Mouse (Mus musculus) liver, embryonic 16.5 days (tissue): Measurements from ENCODE around the gene B3gnt9. TPM values are rescaled to one million over a fixed set of nuclear protein-coding genes. Genes with fewer than 3 reads are reported as not detected.

ENCODE experiments used
- ATAC-seq: fragments of 200-750 bp; cut with Nextera tagmentation; 2 replicates; pipeline ENCODE4 v1.8.0; 2017; ENCODE audit warnings: low read depth, mild to moderate bottlenecking, moderate number of reproducible peaks, moderate library complexity
- H3K27ac ChIP-seq: fragments of 300-500 bp; sonication (generic); 2 replicates; pipeline ENCODE4 v1.5.1; 2014; ENCODE audit warnings: mild to moderate bottlenecking, low read length
- H3K27me3 ChIP-seq: fragments of 300-500 bp; sonication (generic); 2 replicates; pipeline ENCODE4 v1.6.1; 2014; ENCODE audit warnings: low read depth, low read length, mixed read lengths; ENCODE audit not compliant: control insufficient read depth, insufficient read depth
- H3K36me3 ChIP-seq: fragments of 300-500 bp; sonication (generic); 2 replicates; pipeline ENCODE4 v1.6.1; 2014; ENCODE audit warnings: mild to moderate bottlenecking; ENCODE audit not compliant: control insufficient read depth, insufficient read depth
- H3K4me1 ChIP-seq: fragments of 300-500 bp; sonication (generic); 2 replicates; pipeline ENCODE4 v1.6.1; 2014; ENCODE audit warnings: low read depth, low read length, mixed read lengths; ENCODE audit not compliant: control insufficient read depth
- H3K4me2 ChIP-seq: fragments of 300-500 bp; sonication (generic); 2 replicates; pipeline ENCODE4 v1.6.1; 2014; ENCODE audit warnings: low read depth, low read length, mixed read lengths
- H3K4me3 ChIP-seq: fragments of 300-500 bp; sonication (generic); 2 replicates; pipeline ENCODE4 v1.5.1; 2014; ENCODE audit warnings: low read depth, mild to moderate bottlenecking, low read length
- H3K9ac ChIP-seq: fragments of 300-500 bp; sonication (generic); 2 replicates; pipeline ENCODE4 v1.6.1; 2014; ENCODE audit warnings: low read depth, low read length
- H3K9me3 ChIP-seq: fragments of 300-500 bp; sonication (generic); replicated peaks from 2 replicates; pipeline ENCODE4 v1.6.1; 2016; ENCODE audit warnings: low read length; ENCODE audit not compliant: control insufficient read depth
- WGBS: fragments of 180-500 bp; shearing (Covaris S2); extraction: QIAGEN DNeasy Blood & Tissue Kit; methylation state at CpG from one replicate; pipeline ENCODE4 v1.1.7; 2014; ENCODE audit not compliant: insufficient replicate concordance; 5-methylcytosine and 5-hydroxymethylcytosine counted together
- polyA plus RNA-seq: library from polyadenylated mRNA; unstranded; fragments of >200 nt; fragmentation: Nextera tagmentation; extraction: Ambion mirVana; gene quantifications from 2 replicates; pipeline ENCODE4 v1.2.1, GENCODE M21; 2015

Gene B3gnt9
- polyA plus RNA-seq, 1 experiment from 2014 or later, result 2.5 TPM

GRCm38 (mm10) chr8:105209153-105210110 is 45.5 kb downstream of the B3gnt9 start:
- H3K4me1 ChIP-seq, result no peaks in the 10 kb centered on the region; the same call in 1 of the 2 replicates
- H3K27me3 ChIP-seq, result no peaks in the 10 kb centered on the region
- H3K9me3 ChIP-seq, result no peaks in the 10 kb centered on the region
- H3K4me2 ChIP-seq, result no peak overlapping the region
- no peak overlapping the region for H3K27ac ChIP-seq
- H3K4me3 ChIP-seq, result no peak overlapping the region
- no peak overlapping the region for H3K9ac ChIP-seq
- H3K36me3 ChIP-seq, result no peaks in the 10 kb centered on the region
- WGBS, result 33% methylated on average over 1 of the region's 1 CpGs
- peak; percentile 32; the same call in 1 of the 2 replicates for ATAC-seq

GRCm38 (mm10) chr8:105207675-105208273 is 47.2 kb downstream of the B3gnt9 start:
- no peak overlapping the region for H3K27ac ChIP-seq
- H3K4me3 ChIP-seq, result no peak overlapping the region
- H3K9ac ChIP-seq, result no peak overlapping the region
- H3K36me3 ChIP-seq, result no peaks in the 10 kb centered on the region
- no peak for ATAC-seq
- WGBS, result 33% methylated on average over 2 of the region's 2 CpGs
- H3K4me1 ChIP-seq, result no peaks in the 10 kb centered on the region; the same call in 1 of the 2 replicates
- no peak overlapping the region for H3K4me2 ChIP-seq
- H3K9me3 ChIP-seq, result no peaks in the 10 kb centered on the region
- H3K27me3 ChIP-seq, result no peaks in the 10 kb centered on the region

GRCm38 (mm10) chr8:105206766-105207275 is 48.1 kb downstream of the B3gnt9 start:
- Histone ChIP-seq H3K27ac (no peak overlapping the region), H3K27me3 (no peaks in the 10 kb centered on the region), H3K4me3 (no peak overlapping the region), H3K4me1 (no peaks in the 10 kb centered on the region; the same call in 1 of the 2 replicates), H3K4me2 (no peak overlapping the region), H3K9ac (no peak overlapping the region), H3K36me3 (no peaks in the 10 kb centered on the region), H3K9me3 (no peaks in the 10 kb centered on the region)
- ATAC-seq, result no peak
- WGBS, result 68% methylated on average over 7 of the region's 7 CpGs

GRCm38 (mm10) chr8:105205748-105206147 is 49.2 kb downstream of the B3gnt9 start:
- no peak for ATAC-seq
- Histone ChIP-seq H3K36me3 (no peaks in the 10 kb centered on the region), H3K9ac (no peak overlapping the region), H3K4me1 (no peaks in the 10 kb centered on the region; the same call in 1 of the 2 replicates), H3K4me3 (no peak overlapping the region), H3K4me2 (no peak overlapping the region), H3K27me3 (no peaks in the 10 kb centered on the region), H3K9me3 (no peaks in the 10 kb centered on the region), H3K27ac (no peak overlapping the region)
- 56% methylated on average over 1 of the region's 1 CpGs for WGBS

Other genes with a start within 250 kb of the B3gnt9 start
- 0.71 and 0.83 TPM in 2 replicates for gene Ces3a, start 206.6 kb downstream of the B3gnt9 start, polyA plus RNA-seq
- gene Ces3b, start 171.4 kb downstream of the B3gnt9 start, polyA plus RNA-seq, result not detected in 2 replicates
- not detected in 2 replicates for gene Ces4a, start 123.4 kb downstream of the B3gnt9 start, polyA plus RNA-seq
- 6.6 and 7.5 TPM in 2 replicates for gene Cbfb, start 84.5 kb downstream of the B3gnt9 start, polyA plus RNA-seq
- gene D230025D16Rik, start 30.0 kb downstream of the B3gnt9 start, polyA plus RNA-seq, result 18.7 and 19.7 TPM in 2 replicates
- 12.5 and 14.0 TPM in 2 replicates for gene Tradd, start 9.5 kb upstream of the B3gnt9 start, polyA plus RNA-seq
- gene Fbxl8, start 9.5 kb upstream of the B3gnt9 start, polyA plus RNA-seq, result 1.4 TPM in 2 replicates
- gene Hsf4, start 14.6 kb upstream of the B3gnt9 start, polyA plus RNA-seq, result 0.08 and 0.09 TPM in 2 replicates
- gene Nol3, start 21.0 kb upstream of the B3gnt9 start, polyA plus RNA-seq, result 0.12 and 0.19 TPM in 2 replicates
- gene 4931428F04Rik, start 34.7 kb upstream of the B3gnt9 start, polyA plus RNA-seq, result 0.55 and 0.84 TPM in 2 replicates
- gene Exoc3l, start 40.9 kb upstream of the B3gnt9 start, polyA plus RNA-seq, result 5.9 and 6.5 TPM in 2 replicates
- 169 and 187 TPM in 2 replicates for gene E2f4, start 42.5 kb upstream of the B3gnt9 start, polyA plus RNA-seq
- 4.7 and 5.3 TPM in 2 replicates for gene Elmo3, start 50.4 kb upstream of the B3gnt9 start, polyA plus RNA-seq
- gene Lrrc29, start 71.1 kb upstream of the B3gnt9 start, polyA plus RNA-seq, result 11.1 and 12.5 TPM in 2 replicates
- 81.4 and 82.0 TPM in 2 replicates for gene Tmem208, start 71.2 kb upstream of the B3gnt9 start, polyA plus RNA-seq
- 0.46 and 0.60 TPM in 2 replicates for gene Fhod1, start 92.8 kb upstream of the B3gnt9 start, polyA plus RNA-seq
- 0.13 TPM in 2 replicates for gene Slc9a5, start 93.7 kb upstream of the B3gnt9 start, polyA plus RNA-seq
- not detected in 2 replicates for gene Plekhg4, start 118.1 kb upstream of the B3gnt9 start, polyA plus RNA-seq
- not detected in 2 replicates for gene Kctd19, start 158.3 kb upstream of the B3gnt9 start, polyA plus RNA-seq
- gene Lrrc36, start 158.4 kb upstream of the B3gnt9 start, polyA plus RNA-seq, result 0.09 TPM in 1 of 2 replicates, not detected in the other
- gene Tppp3, start 216.4 kb upstream of the B3gnt9 start, polyA plus RNA-seq, result 2.8 and 5.9 TPM in 2 replicates
- gene Zdhhc1, start 241.7 kb upstream of the B3gnt9 start, polyA plus RNA-seq, result 1.6 and 2.2 TPM in 2 replicates